Mouse (Mus musculus): Measurements from ENCODE around the gene Hdgfl2. TPM values are rescaled to one million over a fixed set of nuclear protein-coding genes. Genes with fewer than 3 reads are reported as not detected.
"Not testable (repeated sequence)": the region's sequence is repeated elsewhere in the genome, so short reads cannot be mapped to it uniquely, and the experiment has no call there.

The Hdgfl2 gene
- total and polyA plus RNA-seq, 2 experiments from 2014 or later: 59.6 to 123 TPM

DNA sequence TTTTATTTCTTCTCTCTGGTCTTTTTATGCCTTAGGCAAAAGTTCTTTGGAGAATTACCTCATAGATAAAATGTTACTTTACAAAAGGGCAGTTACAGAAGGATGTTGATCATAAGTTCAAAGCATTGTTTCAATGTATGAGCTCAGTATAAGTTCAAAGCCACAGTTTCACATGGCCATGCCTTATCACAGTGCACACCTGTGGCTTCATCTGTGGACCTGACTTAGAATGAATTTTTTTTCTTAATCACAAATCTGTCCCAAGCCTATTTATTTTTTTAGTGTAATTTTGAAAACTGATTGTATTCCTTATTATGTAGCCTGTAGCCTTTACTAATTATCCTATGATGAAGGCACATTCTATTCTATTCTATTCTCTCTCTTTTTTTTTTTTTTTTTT lies 24.5 kb upstream of the Hdgfl2 start:
- Histone ChIP-seq H3K27me3 (ENCODE audit: insufficient read depth, low read length) (no peaks in the 10 kb centered on the region), H3K4me2 (ENCODE audit: low read depth, low read length, poor library complexity, severe bottlenecking) (no peak overlapping the region), H3K27ac (ENCODE audit: low read depth, low read length) (no peak overlapping the region), H3K9me3 (ENCODE audit: low read length) (no peaks in the 10 kb centered on the region), H3K36me3 (ENCODE audit: insufficient read depth, low read length) (no peaks in the 10 kb centered on the region; the same call in 1 of the 2 replicates), H3K9ac (replicated peaks; ENCODE audit: low read length, poor library complexity, severe bottlenecking) (no peak overlapping the region), H3K4me1 (ENCODE audit: insufficient read depth, low read length) (no peaks in the 10 kb centered on the region), H3K4me3 (ENCODE audit: low read depth, low read length) (no peak overlapping the region)
- no peak for TF ChIP-seq CTCF (IDR thresholded peaks at IDR 0.05)
- ATAC-seq (ENCODE audit: low FRiP score) (no peak), DNase-seq (ENCODE audit: low spot score) (no peak)

DNA sequence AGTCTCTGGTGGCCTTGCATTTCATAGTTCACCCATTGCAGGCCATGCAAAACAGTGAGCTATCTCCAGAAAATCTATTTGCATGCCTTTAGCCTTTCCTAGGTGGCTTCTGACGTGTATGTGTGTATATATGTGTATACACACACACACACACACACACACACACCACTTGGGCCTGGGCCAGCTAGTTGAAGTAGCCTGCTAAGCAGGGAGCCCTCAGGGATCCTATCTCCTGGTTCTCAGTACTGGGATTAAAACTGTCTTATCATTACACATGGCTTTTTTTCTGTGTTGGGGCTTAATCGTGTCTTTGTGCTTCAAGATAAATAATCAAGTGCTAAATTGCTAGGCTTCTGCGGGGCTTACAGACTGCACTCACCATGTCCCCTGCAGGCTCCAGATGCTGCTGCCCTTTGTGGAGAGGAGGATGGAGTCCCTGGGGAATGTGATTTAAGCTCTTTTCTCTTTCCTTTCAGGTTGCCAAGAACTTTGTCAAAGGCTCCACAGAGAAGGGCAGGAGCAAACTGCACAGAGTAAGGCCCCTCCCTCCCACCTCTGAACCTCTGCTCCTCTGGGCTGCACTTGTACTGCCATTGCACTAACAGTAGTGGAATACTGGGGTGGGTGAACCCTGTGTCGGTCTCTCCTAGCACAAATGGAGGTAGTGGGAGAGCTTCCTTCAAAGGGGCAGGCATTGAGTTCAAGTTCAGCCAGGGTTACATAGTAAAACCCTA lies 23.3 kb upstream of the Hdgfl2 start:
- Histone ChIP-seq H3K27me3 (ENCODE audit: insufficient read depth, low read length) (no peaks in the 10 kb centered on the region), H3K4me1 (ENCODE audit: insufficient read depth, low read length) (no peaks in the 10 kb centered on the region), H3K4me3 (ENCODE audit: low read depth, low read length) (no peak overlapping the region), H3K9me3 (ENCODE audit: low read length) (no peaks in the 10 kb centered on the region), H3K36me3 (ENCODE audit: insufficient read depth, low read length) (no peaks in the 10 kb centered on the region; the same call in 1 of the 2 replicates), H3K9ac (replicated peaks; ENCODE audit: low read length, poor library complexity, severe bottlenecking) (no peak overlapping the region), H3K27ac (ENCODE audit: low read depth, low read length) (no peak overlapping the region), H3K4me2 (ENCODE audit: low read depth, low read length, poor library complexity, severe bottlenecking) (no peak overlapping the region)
- peak; percentile 59 for ATAC-seq (ENCODE audit: low FRiP score)
- TF ChIP-seq CTCF (IDR thresholded peaks at IDR 0.05): no peak
- DNase-seq (ENCODE audit: low spot score): no peak
- WGBS: 47% methylated on average over 4 of the region's 4 CpGs

DNA sequence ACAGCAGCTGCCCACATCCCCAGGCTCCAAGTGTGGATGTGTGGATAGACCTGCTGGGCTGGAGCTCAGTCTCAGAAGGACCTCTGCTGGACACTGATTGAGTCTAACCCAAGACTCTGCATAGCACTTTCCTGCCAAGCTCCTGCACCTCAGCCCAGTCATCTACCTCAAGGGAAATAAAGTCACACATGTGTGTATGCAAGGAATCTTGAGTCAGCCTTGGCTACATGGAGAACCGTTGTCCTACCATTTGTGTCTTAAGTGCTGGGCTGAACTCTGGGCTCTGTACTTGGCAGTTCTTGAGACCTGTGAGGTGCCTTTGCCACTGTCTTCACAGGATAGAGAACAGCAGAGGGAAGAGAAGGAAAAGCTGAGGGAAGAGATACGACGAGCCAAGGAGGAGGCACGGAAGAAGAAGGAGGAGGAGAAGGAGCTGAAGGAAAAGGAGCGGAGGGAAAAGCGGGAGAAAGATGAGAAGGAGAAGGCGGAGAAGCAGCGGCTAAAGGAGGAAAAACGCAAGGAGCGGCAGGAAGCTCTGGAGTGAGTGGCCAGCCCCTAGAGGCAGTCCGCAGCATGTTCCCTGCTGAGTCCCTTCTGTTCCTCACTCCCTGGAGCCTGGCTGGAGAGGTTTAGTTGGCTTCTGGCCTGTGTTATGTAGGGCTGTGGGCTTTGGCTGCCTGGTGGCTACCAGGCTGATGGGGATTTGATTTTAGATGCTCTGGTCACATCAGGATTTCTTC lies 21.9 kb upstream of the Hdgfl2 start:
- 80% methylated on average over 11 of the region's 11 CpGs for WGBS

DNA sequence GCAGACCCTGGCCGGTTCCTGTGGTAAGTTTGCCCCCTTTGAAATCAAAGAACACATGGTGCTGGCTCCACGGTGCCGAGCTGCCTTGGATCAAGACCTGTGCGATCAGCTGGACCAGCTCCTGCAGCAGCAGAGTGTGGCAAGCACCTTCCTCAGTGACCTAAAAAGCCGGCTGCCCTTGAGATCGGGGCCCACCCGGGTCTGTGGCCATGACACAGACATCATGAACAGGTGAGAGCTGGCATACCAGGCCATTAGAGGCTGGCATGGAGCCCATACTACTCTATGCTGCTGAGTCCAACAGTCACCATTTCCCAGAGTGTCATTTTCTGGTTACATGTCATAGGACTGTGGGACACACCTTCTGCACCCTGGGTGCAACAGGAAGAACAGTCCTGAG lies 17.4 kb upstream of the Hdgfl2 start:
- Histone ChIP-seq H3K4me2 (ENCODE audit: low read depth, low read length, poor library complexity, severe bottlenecking) (no peak overlapping the region), H3K27ac (ENCODE audit: low read depth, low read length) (no peak overlapping the region), H3K9me3 (ENCODE audit: low read length) (no peaks in the 10 kb centered on the region), H3K36me3 (ENCODE audit: insufficient read depth, low read length) (peaks cover 16% of the 10 kb centered on the region), H3K4me3 (ENCODE audit: low read depth, low read length) (no peak overlapping the region), H3K9ac (replicated peaks; ENCODE audit: low read length, poor library complexity, severe bottlenecking) (no peak overlapping the region), H3K27me3 (ENCODE audit: insufficient read depth, low read length) (no peaks in the 10 kb centered on the region), H3K4me1 (ENCODE audit: insufficient read depth, low read length) (no peaks in the 10 kb centered on the region)
- 97% methylated on average over 7 of the region's 7 CpGs for WGBS
- DNase-seq (ENCODE audit: low spot score) (no peak), ATAC-seq (ENCODE audit: low FRiP score) (no peak)
- no peak for TF ChIP-seq CTCF (IDR thresholded peaks at IDR 0.05)

More for the DNA sequence above, 21.9 kb upstream of the Hdgfl2 start:
- ATAC-seq (ENCODE audit: low FRiP score): no peak
- DNase-seq (ENCODE audit: low spot score): no peak
- H3K4me1 ChIP-seq (ENCODE audit: insufficient read depth, low read length): no peaks in the 10 kb centered on the region
- H3K4me3 ChIP-seq (ENCODE audit: low read depth, low read length): no peak overlapping the region
- peaks cover 4% of the 10 kb centered on the region for H3K36me3 ChIP-seq (ENCODE audit: insufficient read depth, low read length)
- no peak; the same call in 1 of the 2 replicates for TF ChIP-seq CTCF (IDR thresholded peaks at IDR 0.05)
- H3K27ac ChIP-seq (ENCODE audit: low read depth, low read length): no peak overlapping the region
- no peak overlapping the region for H3K4me2 ChIP-seq (ENCODE audit: low read depth, low read length, poor library complexity, severe bottlenecking)
- H3K9ac ChIP-seq (replicated peaks; ENCODE audit: low read length, poor library complexity, severe bottlenecking): no peak overlapping the region
- H3K9me3 ChIP-seq (ENCODE audit: low read length): no peaks in the 10 kb centered on the region
- no peaks in the 10 kb centered on the region for H3K27me3 ChIP-seq (ENCODE audit: insufficient read depth, low read length)

DNA sequence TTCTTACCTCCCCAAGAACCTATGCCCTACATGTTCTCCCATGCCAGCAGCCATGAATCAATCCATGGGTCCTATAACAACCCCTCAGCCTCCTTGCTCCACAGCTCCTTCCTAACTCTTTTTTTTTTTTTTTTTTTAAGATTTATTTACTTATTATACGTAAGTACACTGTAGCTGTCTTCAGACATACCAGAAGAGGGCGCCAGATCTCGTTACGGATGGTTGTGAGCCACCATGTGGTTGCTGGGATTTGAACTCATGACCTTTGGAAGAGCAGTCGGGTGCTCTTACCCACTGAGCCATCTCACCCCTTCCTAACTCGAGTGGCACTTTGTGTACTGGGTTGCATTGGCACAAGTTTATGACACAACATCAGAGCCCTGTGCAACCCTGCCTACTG lies 13.7 kb upstream of the Hdgfl2 start:
- peak; percentile 40 for TF ChIP-seq CTCF (IDR thresholded peaks at IDR 0.05)
- not testable (repeated sequence) for DNase-seq (ENCODE audit: low spot score); ATAC-seq (ENCODE audit: low FRiP score); H3K4me2 ChIP-seq (ENCODE audit: low read depth, low read length, poor library complexity, severe bottlenecking); H3K9ac ChIP-seq (replicated peaks; ENCODE audit: low read length, poor library complexity, severe bottlenecking); H3K27ac ChIP-seq (ENCODE audit: low read depth, low read length); H3K9me3 ChIP-seq (ENCODE audit: low read length); H3K4me1 ChIP-seq (ENCODE audit: insufficient read depth, low read length); H3K27me3 ChIP-seq (ENCODE audit: insufficient read depth, low read length); H3K4me3 ChIP-seq (ENCODE audit: low read depth, low read length)
- peaks cover 49% of the 10 kb centered on the region for H3K36me3 ChIP-seq (ENCODE audit: insufficient read depth, low read length)
- 88% methylated on average over 6 of the region's 6 CpGs for WGBS

DNA sequence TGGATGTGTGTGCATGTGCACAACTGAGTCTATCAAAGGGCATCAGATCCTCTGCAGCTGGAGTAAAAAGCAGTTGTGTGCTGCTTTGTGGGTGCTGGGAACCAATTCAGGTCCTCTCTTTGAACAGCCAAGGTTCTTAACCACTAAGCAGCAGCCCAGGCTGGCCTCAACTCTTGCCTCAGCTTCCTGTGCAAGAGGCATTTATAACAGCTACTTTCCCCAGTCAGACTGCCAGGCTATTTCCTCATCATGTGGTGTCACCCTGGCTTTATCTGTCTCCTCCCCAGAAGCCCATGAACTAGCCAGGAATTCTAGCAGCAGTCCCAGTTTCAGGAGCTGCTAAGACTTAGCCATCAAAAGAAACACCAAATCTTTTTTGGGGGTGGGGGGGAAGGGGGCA lies 13.0 kb upstream of the Hdgfl2 start:
- Histone ChIP-seq H3K4me1 (ENCODE audit: insufficient read depth, low read length) (no peaks in the 10 kb centered on the region), H3K4me2 (ENCODE audit: low read depth, low read length, poor library complexity, severe bottlenecking) (no peak overlapping the region), H3K36me3 (ENCODE audit: insufficient read depth, low read length) (peaks cover 55% of the 10 kb centered on the region), H3K9me3 (ENCODE audit: low read length) (no peaks in the 10 kb centered on the region), H3K4me3 (ENCODE audit: low read depth, low read length) (no peak overlapping the region), H3K9ac (replicated peaks; ENCODE audit: low read length, poor library complexity, severe bottlenecking) (no peak overlapping the region), H3K27ac (ENCODE audit: low read depth, low read length) (no peak overlapping the region), H3K27me3 (ENCODE audit: insufficient read depth, low read length) (no peaks in the 10 kb centered on the region)
- DNase-seq (ENCODE audit: low spot score): no peak
- TF ChIP-seq CTCF (IDR thresholded peaks at IDR 0.05): no peak
- no peak for ATAC-seq (ENCODE audit: low FRiP score)
